Mouse (Mus musculus): ENCODE data around the gene Slc4a2. TPM values are rescaled to one million over a fixed set of nuclear protein-coding genes. Genes with fewer than 3 reads are reported as not detected.

Gene Slc4a2
- total RNA-seq (2021) = 10 to 100 TPM; 28.9 to 31.0 TPM
- long read RNA-seq, experiment 1, full-length matches to known transcripts = 16 of 33 reads
- long read RNA-seq, experiment 1, partial matches to known transcripts = 9 of 33 reads
- long read RNA-seq, experiment 1, other reads (novel, unspliced or antisense) = 8 of 33 reads
- long read RNA-seq, experiment 2, full-length matches to known transcripts = 11 of 25 reads
- long read RNA-seq, experiment 2, partial matches to known transcripts = 10 of 25 reads
- long read RNA-seq, experiment 2, other reads (novel, unspliced or antisense) = 4 of 25 reads

DNA sequence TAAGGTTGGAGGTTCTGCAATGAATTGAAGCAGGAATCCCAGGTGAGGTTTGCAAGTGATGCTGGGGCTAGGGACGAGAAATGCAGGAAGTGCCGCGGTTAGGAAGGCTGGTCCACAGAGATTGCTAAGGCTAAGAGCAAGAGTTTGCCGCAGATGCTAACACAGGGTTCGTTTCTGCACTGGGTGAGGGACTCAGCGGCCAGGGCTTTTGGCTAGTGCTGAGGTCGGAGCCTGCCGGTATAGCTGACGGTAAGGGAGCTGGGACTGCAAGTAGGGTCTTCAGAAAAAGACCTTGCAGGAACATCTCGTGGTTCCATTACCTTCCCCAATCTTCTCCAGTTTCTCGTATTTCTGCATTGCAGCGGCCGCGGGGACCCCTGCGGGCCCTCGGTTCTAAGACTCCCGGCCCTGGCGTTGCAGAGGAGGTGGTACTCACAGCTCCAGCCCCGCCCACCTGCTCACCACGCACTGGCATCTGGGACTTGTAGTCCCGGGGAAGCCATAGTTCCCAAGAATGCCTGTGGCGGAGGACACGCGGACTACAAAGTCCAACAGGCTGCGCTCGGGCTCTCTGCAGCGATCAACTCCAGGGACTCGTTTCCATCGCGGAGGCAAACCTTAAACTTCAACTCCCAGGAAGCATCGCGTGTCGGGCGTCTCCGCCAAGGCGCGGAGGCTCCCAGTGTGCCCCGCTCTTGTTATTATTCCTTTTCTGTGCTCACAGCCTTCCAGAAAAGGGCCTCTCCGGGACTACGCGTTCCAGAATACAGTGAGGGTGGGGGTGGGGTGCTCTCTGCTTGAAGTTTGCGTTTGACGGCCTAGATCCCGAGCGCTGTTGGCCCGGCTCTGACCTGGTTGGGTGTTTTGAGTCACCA lies at the start of gene Slc4a2, which contains the start of gene Cdk5:
Slc4a2 (plus strand) TSS at position 709 of the 875 bp plus-strand sequence.
Cdk5 (minus strand) TSS at position 402 of the 875 bp plus-strand sequence.
- DNase-seq (ENCODE audit: low spot score in 2 of 2) = peak; percentile 98 to 99

DNA sequence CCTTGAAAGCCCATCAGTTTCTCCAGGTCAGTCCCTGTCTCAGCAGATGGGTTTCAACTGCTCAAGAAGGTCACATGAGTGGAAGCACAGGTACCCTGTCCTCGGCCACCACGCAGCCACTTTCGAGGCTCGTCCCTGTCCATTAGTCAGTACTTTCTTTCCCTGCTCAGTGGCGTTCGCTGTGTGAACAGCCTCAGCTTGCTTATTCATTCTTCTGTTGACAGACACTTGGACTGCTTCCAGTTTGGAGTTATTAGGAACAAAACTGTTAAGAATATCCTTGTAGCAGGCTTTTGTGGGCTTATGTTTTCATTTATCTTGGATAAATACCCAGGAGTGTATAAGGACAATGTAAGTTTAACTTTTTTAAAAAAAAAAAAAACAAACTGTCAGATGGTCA lies 49.4 kb upstream of the Slc4a2 start:
- no peak for DNase-seq (ENCODE audit: low spot score in 2 of 2)

DNA sequence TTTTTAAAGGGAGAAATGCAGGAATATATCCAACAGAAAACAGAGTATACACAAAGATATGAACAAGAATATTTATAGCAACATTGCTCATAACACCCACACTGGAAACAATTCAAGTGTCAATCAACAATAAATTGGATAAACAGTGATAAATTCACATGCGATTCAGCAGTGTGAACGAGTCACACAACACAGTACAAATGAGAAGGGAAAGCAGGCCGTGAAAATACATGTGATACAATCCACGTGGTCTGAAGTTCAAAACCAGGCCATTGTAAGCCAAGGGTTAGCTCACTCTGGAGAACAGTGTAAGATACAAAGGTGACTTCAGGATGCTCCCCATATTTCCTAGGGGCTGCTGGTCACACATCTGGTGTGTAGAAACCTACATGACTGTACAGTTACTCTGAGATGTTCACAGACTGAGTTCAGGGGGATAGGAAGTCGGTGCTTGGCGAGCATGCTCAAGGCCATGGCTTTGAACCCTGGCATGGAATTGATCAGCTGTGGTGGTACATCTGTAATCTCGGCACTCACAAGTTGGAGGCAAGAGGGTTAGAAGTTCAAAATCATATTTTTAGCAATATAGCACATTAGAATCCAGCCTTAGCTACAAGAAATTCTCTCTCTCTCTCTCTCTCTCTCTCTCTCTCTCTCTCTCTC lies 48.8 kb upstream of the Slc4a2 start:
- DNase-seq (ENCODE audit: low spot score in 2 of 2) = no peak

DNA sequence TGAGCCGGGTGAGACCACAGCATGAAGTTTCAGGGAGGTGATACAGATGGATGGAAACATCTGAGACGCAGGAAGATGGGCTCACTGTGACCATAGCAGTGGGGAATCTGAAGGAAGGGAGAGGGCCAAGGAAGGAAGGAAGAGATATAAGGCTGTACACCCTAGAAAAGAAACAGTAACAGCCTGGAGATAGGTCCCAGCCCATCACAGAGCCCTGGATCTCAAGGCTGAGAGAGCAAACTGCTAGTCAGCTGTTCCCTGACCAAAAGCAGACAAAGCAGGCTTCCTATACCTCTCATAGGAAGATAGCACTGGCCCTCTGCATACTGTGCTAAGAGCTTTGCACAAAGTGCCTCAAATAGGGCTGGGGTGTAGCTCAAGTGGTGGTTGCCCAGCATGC lies 44.9 kb upstream of the Slc4a2 start:
- DNase-seq (ENCODE audit: low spot score in 2 of 2) = no peak

DNA sequence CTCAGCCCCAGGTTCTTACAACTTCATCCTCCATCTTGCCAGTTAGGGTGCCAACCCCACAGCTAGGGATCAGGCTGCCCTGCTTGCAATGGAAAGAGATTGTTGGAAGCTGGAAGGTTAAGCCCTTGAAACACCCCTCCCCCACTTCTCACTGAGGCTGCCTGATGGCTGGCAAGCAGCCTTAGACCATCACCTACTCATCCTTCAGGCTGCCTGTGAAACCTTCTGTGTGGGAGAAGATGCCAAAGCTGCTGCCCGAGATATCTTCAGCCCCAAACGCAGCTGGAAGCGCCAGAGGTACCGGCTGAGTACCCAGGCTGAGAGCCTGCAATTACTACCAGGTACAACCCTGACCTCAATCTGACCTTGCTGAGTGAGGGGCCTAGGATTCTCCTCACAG lies 44.1 kb upstream of the Slc4a2 start:
- DNase-seq (ENCODE audit: low spot score in 2 of 2) = peak in 1 of 2 experiments; percentile 37

DNA sequence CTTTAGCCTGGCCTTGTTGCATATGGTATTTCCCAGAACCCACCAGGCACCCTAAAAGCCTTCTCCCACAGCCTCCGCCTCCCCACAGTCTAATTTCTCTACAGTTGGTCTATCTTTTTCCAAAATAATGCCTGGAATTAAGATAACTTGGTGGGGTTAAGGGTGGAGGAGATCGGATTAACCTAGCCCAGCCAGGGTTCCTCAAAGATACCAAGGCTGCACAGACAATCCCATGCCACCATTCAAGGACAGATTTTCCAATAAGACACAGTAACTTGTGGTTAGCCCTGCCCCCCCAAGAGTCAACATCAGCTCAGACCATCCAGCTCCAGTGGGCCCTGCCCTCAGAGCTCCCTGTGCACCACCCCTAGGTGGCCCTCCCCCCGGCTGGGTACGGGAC lies 43.1 kb upstream of the Slc4a2 start:
- no peak for DNase-seq (ENCODE audit: low spot score in 2 of 2)

DNA sequence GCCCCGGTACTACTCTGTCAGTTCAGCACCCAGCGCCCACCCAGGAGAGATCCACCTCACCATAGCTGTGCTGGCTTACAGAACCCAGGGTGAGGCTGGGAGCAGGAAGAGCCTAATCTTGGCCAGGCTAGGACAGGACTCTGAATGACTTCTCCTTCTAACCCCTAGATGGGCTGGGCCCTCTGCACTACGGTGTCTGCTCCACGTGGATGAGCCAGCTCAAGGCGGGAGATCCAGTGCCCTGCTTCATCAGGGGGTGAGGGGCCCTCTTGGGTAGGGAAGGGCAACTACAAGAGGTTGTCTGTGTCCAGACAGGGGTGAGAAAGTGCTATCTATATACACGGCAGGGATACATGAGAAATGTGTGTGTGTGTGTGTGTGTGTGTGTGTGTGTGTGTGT lies 42.2 kb upstream of the Slc4a2 start:
- DNase-seq (ENCODE audit: low spot score in 2 of 2) = no peak

DNA sequence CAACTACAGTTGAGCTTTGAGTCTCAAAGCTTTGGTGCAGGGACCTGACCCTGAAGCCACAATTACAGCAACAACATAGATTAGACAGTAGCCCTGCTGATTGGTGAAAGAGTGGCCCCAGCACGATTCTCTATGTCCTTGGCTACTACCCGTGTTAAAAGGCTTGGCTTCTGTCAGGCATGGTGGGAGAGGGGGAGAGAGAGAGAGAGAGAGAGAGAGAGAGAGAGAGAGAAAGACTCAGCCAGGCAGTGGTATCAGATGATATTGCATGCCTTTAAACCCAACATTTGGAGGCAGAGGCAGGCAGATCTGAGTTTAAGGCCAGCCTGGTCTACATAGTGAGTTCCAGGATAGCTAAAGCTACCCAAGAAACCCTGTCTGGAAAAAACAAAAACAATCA lies 41.6 kb upstream of the Slc4a2 start:
- no peak for DNase-seq (ENCODE audit: low spot score in 2 of 2)

DNA sequence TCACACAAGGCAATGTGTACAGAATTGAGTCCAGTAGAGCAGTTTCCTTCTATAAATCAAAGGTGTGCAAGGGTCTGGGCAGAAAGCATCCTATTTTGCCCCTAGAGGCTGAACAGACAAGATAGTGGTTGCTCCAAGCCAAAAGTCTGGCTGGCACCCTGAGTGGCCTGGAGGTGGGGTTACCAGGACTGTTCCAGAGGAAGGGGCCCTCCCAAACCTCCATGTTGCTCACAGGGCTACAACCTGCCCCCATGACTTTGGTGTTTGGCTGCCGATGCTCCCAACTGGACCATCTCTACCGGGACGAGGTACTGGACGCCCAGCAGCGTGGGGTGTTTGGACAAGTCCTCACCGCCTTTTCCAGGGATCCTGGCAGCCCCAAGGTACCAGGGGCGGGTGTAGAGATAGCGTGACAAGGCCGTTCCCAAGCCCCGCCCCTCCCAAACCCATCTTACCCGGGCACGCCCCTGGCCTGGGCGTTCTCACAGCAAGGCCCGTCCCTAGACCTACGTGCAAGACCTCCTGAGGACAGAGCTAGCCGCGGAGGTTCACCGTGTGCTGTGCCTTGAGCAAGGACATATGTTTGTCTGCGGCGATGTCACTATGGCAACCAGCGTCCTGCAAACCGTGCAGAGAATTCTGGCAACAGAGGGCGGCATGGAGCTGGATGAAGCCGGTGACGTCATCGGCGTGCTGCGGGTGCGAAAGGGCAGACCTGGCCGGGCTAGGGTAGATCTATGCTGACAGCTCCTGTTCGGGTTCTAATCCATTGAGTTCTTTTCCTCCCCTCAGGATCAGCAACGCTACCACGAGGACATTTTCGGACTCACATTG lies 40.4 kb upstream of the Slc4a2 start:
- DNase-seq (ENCODE audit: low spot score in 2 of 2) = peak; percentile 93 to 94

DNA sequence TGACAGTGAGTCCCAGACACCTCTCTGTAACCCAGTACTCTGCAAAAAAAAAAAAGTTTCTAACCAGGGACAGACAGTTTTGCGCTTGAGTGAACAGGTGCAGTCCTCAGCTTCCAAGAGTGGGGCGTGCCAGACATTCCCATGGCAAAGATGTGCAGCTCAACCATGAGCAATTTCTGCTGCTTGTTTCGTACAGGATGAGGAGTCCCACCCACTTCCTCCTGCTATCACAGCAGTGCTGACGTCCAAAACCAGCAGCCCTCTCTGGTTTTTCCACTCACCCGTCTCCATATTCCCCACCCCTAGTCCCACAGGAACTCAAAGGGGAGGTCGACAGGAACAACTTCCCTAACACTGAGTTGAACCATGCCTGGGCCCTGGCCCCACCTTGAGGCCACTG lies 39.2 kb upstream of the Slc4a2 start:
- DNase-seq (ENCODE audit: low spot score in 2 of 2) = peak; percentile 41 to 44

DNA sequence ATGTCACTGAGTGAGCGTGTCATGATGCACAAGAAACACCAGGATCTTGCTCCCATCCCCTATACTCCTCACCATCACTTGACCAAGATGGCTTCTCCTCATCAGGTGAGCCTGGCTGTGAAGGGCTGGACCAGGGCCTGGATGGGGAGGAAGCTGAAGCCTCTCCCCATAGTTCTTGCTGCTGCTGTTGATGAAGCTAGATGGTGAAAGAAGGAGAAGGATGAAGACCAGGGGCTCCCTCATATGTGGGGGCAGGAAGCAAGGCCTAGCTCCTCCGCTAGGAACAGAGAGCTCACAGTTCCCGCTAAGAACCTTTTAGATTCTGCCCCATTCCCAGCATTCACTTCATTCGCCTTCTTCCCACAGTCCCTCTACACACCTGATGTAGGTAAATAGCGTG lies 38.3 kb upstream of the Slc4a2 start:
- no peak for DNase-seq (ENCODE audit: low spot score in 2 of 2)

DNA sequence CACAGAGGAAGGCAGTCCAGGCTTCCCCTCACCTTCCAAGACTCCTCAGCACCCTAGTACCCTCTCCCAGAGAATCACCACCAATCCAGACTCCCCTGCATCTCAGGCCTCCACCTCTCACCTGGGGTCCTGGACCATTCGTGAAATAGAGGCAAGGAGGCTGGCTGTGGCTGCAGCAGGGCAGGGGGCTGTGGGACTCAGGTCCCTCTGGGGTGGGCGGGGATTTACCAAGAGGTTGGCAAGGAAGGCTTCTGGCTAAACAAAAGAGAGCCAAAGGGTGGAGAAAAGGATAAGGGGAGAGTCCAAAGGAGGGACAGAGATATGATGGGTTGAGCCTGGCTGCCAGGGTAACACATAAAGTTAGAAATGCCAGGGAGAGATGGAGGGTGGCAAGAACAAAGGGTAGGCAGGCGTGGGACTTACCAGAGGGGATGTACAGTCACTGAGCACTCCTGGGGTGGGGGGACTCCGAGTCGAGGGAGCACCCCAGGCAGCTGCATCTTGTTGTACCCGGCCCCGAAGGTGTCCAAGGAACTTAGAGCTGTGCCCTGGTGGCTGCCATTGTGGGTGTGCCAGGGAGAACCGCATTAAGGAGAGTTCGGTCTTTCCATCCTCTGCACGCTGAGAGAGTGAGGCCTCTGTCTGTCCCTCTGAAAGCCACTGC lies 37.6 kb upstream of the Slc4a2 start:
- no peak for DNase-seq (ENCODE audit: low spot score in 2 of 2)

DNA sequence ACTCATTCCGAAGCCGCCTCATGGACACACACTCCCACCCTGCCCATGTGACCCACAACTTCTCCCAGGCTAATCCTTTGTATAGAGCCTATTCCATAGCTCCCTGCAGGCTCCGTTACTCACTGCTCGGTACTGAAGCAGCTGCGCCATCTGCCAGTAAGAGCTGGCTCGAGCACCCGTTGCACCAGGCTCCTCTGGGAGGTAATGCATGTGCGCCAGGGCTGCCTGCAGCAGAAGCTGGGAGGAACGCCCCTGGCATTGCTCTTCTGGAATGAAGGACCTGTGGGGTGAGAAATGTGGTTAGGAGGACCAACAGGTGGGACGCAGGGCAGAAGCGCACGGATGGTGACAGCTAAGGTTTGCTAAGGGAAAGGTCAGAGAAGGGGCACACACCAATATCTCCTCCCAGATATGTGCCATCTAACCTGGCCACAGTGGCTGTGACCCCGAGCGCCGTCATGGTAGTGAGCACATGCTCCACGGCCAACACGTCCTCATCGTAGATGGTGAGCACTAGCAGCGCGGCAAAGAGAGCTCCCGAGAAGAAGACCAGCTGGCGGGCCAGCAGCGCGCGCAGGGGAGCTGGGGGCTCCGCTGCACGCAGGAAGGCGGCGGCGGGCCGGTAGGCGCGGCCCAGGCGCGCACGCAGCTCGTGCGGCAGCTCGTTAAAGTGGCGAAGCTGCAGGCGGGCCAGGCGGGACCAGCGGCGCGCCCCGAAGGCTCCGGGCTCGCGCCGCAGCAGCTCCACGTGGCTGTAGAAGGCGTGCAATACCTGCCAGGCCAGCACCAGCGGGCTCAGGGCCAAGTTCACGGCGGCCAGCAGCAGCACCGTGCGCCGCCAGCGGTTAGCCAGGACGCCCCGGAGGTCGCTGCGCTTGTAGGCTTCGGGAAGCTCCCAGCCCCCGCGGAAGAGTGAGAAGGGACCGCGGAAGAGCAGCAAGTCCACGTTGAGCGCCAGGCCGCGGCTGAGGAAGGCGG lies 36.1 kb upstream of the Slc4a2 start:
- peak; percentile 56 to 67 for DNase-seq (ENCODE audit: low spot score in 2 of 2)

DNA sequence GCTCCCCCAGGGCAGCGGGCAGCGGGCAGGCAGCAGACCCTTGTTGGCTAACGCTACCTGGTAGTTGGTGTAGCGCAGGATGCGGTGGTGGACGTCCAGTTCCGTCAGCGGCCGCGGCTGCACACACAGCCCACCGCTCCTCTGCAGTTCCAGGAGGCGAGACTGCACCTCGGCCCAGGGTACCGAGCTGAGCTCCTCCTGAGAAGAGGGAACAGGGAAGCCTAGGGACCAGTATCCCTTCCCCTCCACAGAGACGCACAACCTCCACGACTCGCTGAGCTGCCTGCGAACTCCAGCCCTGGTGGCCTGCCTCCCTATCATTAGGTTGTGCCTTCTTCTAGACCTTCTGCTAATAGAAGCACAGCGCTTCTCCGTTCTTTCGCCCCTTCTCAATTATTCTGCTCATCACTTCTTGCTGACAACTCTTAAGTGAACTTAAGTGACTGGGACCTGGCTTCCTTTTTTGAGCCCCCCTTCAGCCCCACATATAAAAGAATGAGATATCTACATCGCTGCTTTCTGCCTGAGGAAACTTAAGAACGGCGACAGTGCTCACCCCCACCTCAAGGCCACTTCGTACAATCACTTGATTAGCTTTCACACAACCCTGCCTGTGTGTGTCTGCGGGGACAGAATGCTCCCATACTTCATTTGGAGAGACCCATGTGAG lies 35.3 kb upstream of the Slc4a2 start:
- no peak for DNase-seq (ENCODE audit: low spot score in 2 of 2)

DNA sequence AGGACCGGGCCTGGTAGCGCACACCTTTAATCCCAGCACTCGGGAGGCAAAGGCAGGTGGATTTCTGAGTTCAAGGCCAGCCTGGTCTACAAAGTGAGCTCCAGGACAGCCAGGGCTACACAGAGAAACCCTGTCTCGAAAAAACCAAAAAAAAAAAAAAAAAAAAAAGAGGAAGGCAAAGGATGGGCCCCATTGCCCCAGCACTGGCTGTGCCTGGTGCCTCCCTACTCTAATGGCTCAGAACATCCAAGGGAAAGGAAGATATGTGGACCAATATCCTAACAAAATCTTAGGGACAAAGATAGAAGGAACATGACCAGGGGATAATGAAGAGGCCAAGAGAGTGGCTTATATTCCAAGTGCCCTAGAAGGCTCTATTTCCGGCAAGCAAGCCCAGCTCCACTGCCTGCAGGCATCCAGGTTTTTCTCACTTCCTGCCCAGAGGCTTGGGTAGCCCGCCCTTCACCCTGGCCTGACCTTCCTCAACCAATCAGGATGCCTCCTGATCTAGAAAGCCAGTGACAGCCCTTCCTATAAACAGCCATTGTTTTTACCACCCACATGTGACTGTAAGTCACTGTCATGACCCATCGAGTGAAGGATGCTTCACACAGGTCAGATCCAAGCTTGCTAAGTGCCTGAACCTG lies 34.5 kb upstream of the Slc4a2 start:
- DNase-seq (ENCODE audit: low spot score in 2 of 2) = no peak

DNA sequence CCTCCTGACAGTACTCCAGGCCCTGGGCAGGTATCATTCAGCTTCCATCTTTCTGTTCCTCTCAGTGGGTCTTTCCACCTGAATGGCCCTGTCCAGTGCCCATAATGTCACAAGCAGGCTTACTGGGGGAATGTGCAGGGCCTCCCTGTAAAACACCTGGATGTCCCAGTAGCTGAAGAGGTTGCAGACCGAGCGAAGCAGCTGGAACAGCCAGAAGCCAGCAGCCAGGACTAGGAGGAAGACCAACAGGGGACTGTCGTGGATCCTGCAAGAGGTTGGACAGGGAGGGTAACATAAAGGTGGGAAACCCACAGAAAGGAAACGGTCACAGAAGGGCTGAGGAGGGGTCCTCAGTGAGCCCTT lies 34.0 kb upstream of the Slc4a2 start:
- DNase-seq (ENCODE audit: low spot score in 2 of 2) = no peak

DNA sequence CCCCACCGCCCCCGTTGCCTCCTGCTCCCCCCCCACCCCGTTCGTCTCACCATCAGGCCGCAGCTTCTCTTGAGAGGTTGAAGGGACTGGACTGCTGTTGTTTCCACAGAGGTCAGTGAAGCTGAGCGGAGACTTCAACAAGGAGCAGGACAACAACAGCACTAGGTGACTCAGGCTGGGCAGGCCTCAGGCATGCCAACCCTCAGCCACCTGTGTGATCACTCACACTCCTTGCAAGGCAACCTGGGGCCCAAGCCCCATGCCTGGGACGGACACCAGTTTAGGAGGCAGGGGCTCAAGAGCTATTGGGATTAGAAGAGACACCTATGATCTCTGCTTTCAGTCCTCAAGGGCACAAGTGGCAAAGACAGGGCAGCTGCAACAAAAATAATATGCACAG lies 31.8 kb upstream of the Slc4a2 start, which contains the start of gene Atg9b:
Atg9b (minus strand) TSS at position 280 of the 400 bp plus-strand sequence.
- DNase-seq (ENCODE audit: low spot score in 2 of 2) = no peak

DNA sequence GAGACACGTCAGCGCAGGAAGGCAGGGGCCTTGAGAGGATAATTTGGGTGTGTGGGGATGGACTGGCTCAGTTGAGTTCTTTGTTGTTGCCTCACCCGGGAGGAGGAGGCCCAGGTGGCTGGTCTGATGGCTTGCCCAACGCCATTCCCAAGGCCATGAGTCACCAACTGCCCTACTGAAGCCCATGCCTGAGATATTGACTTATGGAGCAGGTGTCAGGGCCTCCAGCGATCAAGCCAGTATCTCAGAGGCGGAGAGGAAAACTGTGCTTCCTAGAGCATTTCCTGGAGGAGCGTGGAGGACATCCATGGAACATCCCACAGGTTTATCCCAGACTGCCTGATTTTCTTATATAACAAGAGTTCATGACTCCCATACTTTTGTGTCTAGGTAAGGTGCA lies 30.9 kb upstream of the Slc4a2 start:
- no peak for DNase-seq (ENCODE audit: low spot score in 2 of 2)

Measured in left cerebral cortex, adult 18-20 months (tissue).